Mouse (Mus musculus) midbrain, embryonic 13.5 days (tissue): ENCODE data around the gene Alkbh2. TPM values are rescaled to one million over a fixed set of nuclear protein-coding genes. Genes with fewer than 3 reads are reported as not detected.

Source experiments
- ATAC-seq: fragments of 200-750 bp; cut with Nextera tagmentation; 2 replicates; pipeline ENCODE4 v1.8.0; 2017; ENCODE audit warnings: mild to moderate bottlenecking, moderate TSS enrichment, moderate library complexity
- H3K27ac ChIP-seq: fragments of 300-500 bp; sonication (generic); 2 replicates; pipeline ENCODE4 v1.5.1; 2015; ENCODE audit warnings: inconsistent platforms, mild to moderate bottlenecking, moderate library complexity
- H3K27me3 ChIP-seq: fragments of 300-500 bp; sonication (generic); 2 replicates; pipeline ENCODE4 v1.6.1; 2015; ENCODE audit warnings: mild to moderate bottlenecking, inconsistent platforms
- H3K36me3 ChIP-seq: fragments of 300-500 bp; sonication (generic); 2 replicates; pipeline ENCODE4 v1.6.1; 2015; ENCODE audit warnings: mild to moderate bottlenecking, inconsistent platforms
- H3K4me1 ChIP-seq: fragments of 300-500 bp; sonication (generic); replicated peaks from 2 replicates; pipeline ENCODE4 v1.6.1; 2015; ENCODE audit warnings: inconsistent platforms
- H3K4me2 ChIP-seq: fragments of 300-500 bp; sonication (generic); replicated peaks from 2 replicates; pipeline ENCODE4 v1.6.1; 2015; ENCODE audit warnings: moderate library complexity, mild to moderate bottlenecking, inconsistent platforms
- H3K4me3 ChIP-seq: fragments of 300-500 bp; sonication (generic); replicated peaks from 2 replicates; pipeline ENCODE4 v1.5.1; 2015; ENCODE audit warnings: mild to moderate bottlenecking, inconsistent platforms
- H3K9ac ChIP-seq: fragments of 300-500 bp; sonication (generic); replicated peaks from 2 replicates; pipeline ENCODE4 v1.6.1; 2015; ENCODE audit warnings: mild to moderate bottlenecking, inconsistent platforms
- H3K9me3 ChIP-seq: fragments of 300-500 bp; sonication (generic); 2 replicates; pipeline ENCODE4 v1.6.1; 2016; ENCODE audit warnings: mild to moderate bottlenecking, inconsistent platforms
- WGBS: fragments of 180-500 bp; shearing (Covaris S2); methylation state at CpG from one replicate; pipeline ENCODE4 v1.1.7; 2015; 5-methylcytosine and 5-hydroxymethylcytosine counted together
- polyA plus RNA-seq: library from polyadenylated mRNA; unstranded; fragments of >200 nt; fragmentation: Nextera tagmentation; extraction: Ambion mirVana; gene quantifications from 2 replicates; pipeline ENCODE4 v1.2.1, GENCODE M21; 2015

Alkbh2 gene
- polyA plus RNA-seq, 1 experiment from 2014 or later: 6.0 TPM

DNA sequence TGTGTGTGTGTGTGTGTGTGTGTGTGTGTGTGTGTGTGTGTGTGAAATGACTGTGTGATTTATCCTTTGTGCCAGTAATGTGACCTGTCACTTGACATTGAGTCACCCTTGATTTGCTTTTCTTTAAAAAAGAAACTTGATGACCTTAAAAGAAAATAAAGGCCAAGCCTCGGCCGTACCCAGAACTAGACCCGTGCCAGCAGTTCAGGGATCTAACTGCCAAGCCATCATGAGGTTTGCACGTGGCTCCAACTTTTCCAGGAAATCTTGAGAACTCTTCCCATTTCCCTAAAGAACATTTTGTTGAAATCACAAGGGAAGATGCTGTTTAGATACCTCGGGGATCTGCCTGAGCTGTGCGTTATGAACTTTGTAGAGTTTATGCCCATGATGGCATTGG is 33.4 kb upstream of the Alkbh2 start:
- 88% methylated on average over 6 of the region's 6 CpGs for WGBS
- no peak for ATAC-seq
- no peak overlapping the region for H3K27ac ChIP-seq
- 0 out of 2 replicates have a peak, but pooled peaks cover 4% of the 10 kb centered on the region for H3K27me3 ChIP-seq
- no peaks in the 10 kb centered on the region for H3K9me3 ChIP-seq
- no peaks in the 10 kb centered on the region for H3K36me3 ChIP-seq
- no peak overlapping the region for H3K4me2 ChIP-seq
- no peak overlapping the region for H3K9ac ChIP-seq
- H3K4me3 ChIP-seq: no peak overlapping the region
- H3K4me1 ChIP-seq: no peaks in the 10 kb centered on the region

DNA sequence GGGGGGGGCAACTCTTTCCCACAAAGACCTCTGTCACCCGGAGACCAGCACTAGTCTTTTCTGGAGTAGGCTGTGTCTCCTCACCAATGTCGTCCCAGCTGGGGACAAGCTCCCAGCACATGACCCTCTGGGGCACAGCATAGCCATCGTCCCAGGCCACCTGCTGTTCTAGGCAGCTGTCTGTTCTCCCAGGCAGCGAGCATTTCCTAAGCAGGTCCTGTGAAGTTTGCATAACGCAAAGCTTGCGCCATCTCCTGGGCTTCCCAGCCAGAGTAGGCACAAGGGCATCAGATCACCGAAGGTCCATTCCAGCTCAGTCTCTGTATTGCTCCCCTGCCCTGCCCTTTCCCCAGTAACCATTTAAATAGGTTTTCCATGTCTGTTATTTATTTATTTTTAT is 29.2 kb upstream of the Alkbh2 start:
- 43% methylated on average over 7 of the region's 7 CpGs for WGBS
- H3K4me3 ChIP-seq: no peak overlapping the region
- no peaks in the 10 kb centered on the region for H3K36me3 ChIP-seq
- H3K9me3 ChIP-seq: no peaks in the 10 kb centered on the region
- no peak overlapping the region for H3K27ac ChIP-seq
- no peak for ATAC-seq
- H3K9ac ChIP-seq: no peak overlapping the region
- no peaks in the 10 kb centered on the region for H3K27me3 ChIP-seq
- no peak overlapping the region for H3K4me2 ChIP-seq
- H3K4me1 ChIP-seq: no peaks in the 10 kb centered on the region

DNA sequence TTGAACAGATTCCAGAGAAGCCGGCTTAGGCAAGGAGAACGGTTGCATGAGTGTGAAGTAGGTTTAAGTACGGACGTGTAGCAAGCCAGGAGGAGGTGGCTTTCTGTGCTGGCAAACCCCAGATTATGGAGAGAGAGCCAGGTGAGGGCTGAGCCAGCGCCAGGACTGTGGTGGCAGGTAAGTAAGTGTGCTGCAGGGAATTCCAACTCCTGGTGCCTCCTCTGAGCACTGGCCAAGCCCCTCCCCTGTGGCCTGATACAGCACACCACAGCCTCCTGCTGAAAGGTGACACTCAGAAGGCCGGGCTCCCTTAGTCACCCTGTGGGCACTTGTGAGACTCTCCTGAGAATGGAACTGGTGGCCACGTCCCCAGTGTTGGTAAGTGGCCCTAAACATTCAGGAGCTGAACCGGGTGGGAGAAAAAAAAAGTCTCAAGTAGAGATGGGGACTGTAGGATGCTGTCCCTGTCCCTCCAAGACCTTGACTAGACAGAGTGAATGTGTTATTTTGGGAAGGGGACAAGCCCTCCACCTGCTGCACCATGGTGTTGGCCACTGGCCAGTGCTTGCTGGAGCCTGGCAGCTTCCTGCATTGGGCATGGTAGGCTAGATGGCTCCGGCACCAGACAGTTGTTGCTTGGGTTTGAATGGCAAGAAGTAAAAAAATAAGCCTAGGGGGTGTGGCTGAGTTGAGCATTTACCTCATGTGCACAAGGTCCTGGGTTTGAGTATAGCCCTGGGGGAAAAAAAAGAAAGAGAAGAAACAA is 27.3 kb upstream of the Alkbh2 start:
- 75% methylated on average over 9 of the region's 9 CpGs for WGBS
- no peak for ATAC-seq
- H3K27me3 ChIP-seq: no peaks in the 10 kb centered on the region

GRCm38 (mm10) chr5:114154765-114155164 is 26.7 kb upstream of the Alkbh2 start:
- H3K4me3 ChIP-seq: no peak overlapping the region
- H3K9me3 ChIP-seq: no peaks in the 10 kb centered on the region
- WGBS: 89% methylated on average over 5 of the region's 5 CpGs
- H3K36me3 ChIP-seq: no peaks in the 10 kb centered on the region
- no peak overlapping the region for H3K27ac ChIP-seq
- H3K9ac ChIP-seq: no peak overlapping the region
- H3K27me3 ChIP-seq: no peaks in the 10 kb centered on the region
- ATAC-seq: no peak
- no peak overlapping the region for H3K4me2 ChIP-seq
- H3K4me1 ChIP-seq: no peaks in the 10 kb centered on the region

More for the DNA sequence above, 27.3 kb upstream of the Alkbh2 start:
- no peaks in the 10 kb centered on the region for H3K9me3 ChIP-seq
- no peak overlapping the region for H3K9ac ChIP-seq
- no peak overlapping the region for H3K4me2 ChIP-seq
- no peaks in the 10 kb centered on the region for H3K4me1 ChIP-seq
- no peak overlapping the region for H3K27ac ChIP-seq
- no peaks in the 10 kb centered on the region for H3K36me3 ChIP-seq
- no peak overlapping the region for H3K4me3 ChIP-seq

DNA sequence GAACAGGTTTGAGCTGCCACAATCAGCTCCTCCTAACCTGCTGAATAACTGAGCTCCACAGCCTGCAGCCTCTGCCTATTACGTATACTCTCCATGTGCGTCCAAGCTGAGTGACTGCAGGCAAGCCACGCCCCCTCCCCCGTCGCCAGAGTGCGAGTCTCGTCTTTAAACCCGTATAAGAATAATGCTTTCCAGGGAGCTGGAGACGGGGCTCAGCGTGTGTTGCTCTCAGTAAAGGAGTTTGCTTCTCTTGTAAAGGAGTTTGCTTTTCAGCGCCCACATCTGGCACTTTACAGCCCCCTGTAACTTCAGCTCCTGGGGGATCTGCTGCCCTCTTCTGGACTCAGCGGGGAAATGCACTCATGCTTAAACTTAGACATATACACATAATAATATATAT is 25.5 kb upstream of the Alkbh2 start:
- Histone ChIP-seq H3K4me2 (peak overlapping the region; percentile 31; the same call in 1 of the 2 replicates), H3K4me3 (no peak overlapping the region; the same call in 1 of the 2 replicates), H3K9me3 (no peaks in the 10 kb centered on the region), H3K36me3 (no peaks in the 10 kb centered on the region), H3K4me1 (no peaks in the 10 kb centered on the region), H3K27ac (no peak overlapping the region), H3K27me3 (no peaks in the 10 kb centered on the region), H3K9ac (no peak overlapping the region)
- 5% methylated on average over 12 of the region's 12 CpGs for WGBS
- ATAC-seq: no peak

GRCm38 (mm10) chr5:114152359-114153092 is 24.5 kb upstream of the Alkbh2 start:
- no peak for ATAC-seq
- WGBS: 80% methylated on average over 12 of the region's 12 CpGs
- H3K27ac ChIP-seq: no peak overlapping the region
- no peaks in the 10 kb centered on the region for H3K27me3 ChIP-seq
- no peak overlapping the region for H3K4me2 ChIP-seq
- H3K36me3 ChIP-seq: no peaks in the 10 kb centered on the region
- H3K9ac ChIP-seq: no peak overlapping the region
- no peak overlapping the region for H3K4me3 ChIP-seq
- H3K4me1 ChIP-seq: no peaks in the 10 kb centered on the region
- no peaks in the 10 kb centered on the region for H3K9me3 ChIP-seq

DNA sequence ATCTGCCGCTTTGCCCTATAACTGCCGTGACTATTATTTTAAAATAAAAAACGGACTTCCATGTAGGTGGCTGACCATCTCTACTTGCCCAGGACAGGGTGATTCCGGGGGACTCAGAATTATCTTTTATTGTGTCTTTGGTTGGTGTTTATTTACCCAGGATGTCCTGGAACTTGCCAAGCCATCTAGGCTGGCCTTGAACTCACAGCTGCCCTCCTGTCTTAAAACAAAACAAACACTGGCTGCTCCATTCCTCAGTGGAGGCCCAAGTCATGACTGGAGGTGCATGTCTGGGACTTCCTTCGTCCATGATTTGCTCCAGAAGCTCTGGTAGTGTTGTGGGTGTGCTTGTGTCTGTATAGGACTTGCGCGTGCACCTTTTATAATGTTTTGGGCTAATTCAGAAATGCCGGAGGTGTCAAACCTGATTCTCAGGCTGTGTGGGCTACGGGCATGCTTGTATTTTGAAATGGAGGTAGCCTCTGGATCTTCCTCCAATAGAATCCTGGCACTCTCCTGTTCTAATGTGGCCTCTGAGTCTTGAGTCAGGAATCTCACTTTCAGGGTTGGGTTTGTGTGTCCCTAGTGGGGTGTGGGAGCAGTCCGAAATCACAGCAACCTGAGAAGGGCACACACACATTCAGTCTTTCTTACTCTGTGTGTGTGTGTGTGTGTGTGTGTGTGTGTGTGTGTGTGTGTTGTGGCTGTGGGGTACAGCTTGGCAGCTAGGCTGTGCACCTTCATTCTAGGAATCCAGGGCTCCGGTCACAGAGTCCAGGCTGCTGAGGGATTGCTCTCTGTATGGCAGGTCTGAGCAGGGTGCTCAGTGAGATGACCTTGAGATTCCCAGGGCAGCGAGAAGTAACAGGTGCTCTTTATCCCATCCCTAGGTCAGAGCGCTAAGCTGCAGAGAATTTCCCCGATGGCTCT is 19.3 kb upstream of the Alkbh2 start:
- H3K9ac ChIP-seq: no peak overlapping the region
- no peak for ATAC-seq
- H3K27me3 ChIP-seq: no peaks in the 10 kb centered on the region
- no peaks in the 10 kb centered on the region for H3K36me3 ChIP-seq
- 0 out of 2 replicates have a peak overlapping the region, but pooled peaks have one; percentile 14 for H3K27ac ChIP-seq
- no peaks in the 10 kb centered on the region for H3K9me3 ChIP-seq
- 86% methylated on average over 14 of the region's 14 CpGs for WGBS
- H3K4me1 ChIP-seq: peaks cover 6% of the 10 kb centered on the region; the same call in 1 of the 2 replicates
- no peak overlapping the region for H3K4me3 ChIP-seq
- H3K4me2 ChIP-seq: no peak overlapping the region

DNA sequence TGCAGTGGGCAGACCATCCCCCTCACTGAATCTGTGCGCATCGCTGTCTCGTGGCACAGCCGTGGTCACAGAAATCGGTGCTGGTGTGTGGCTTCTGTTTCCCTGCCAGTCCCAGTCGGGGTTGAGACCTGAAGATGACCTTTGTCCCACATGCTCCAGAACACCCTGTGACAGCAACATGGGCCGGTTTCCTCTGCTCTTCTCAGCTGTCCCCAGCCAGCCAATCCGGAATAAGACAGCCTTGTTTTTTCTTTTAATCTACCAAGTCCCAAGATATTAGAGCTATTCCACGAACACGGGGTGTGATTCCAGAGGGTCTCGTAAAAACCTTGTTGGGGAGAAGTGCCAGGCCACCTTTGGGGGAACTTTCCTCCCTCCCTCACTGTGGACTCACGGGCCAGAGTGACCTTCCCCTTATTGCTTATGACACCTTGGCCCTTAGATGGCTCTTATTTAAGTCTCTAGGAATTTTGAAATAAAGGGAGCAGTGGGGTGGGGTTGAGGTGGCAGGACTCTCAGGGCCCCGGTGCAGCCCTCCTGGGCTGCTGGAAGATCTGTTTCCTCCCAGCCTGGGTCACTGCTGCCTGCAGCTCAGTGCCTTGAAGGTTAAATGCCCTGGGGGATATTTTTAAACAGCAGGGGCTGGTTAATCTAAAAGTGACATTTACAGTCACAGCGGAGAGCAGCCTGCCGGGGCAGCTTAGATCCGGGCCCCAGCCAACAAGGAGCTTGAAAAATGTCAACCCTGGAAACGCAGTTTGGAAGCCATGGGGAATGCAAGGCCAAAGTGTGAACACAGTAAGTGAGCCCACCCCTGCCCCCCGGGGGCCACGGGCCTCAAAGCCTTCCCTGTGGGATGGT is 18.2 kb upstream of the Alkbh2 start, which contains the start of gene Acacb:
Gene Acacb (plus strand): TSS at position 508 of the 861 bp plus-strand sequence.
- H3K9ac ChIP-seq: no peak within 1 kb of the TSS; the same call in 1 of the 2 replicates
- WGBS: 54% methylated on average over 19 of the region's 19 CpGs

GRCm38 (mm10) chr5:114139175-114139574 is 11.2 kb upstream of the Alkbh2 start:
- peaks cover 29% of the 10 kb centered on the region for H3K4me1 ChIP-seq
- WGBS: 24% methylated on average over 9 of the region's 9 CpGs
- H3K27me3 ChIP-seq: no peaks in the 10 kb centered on the region
- ATAC-seq: peak; percentile 85
- H3K27ac ChIP-seq: peak overlapping the region; percentile 78
- no peak overlapping the region for H3K9ac ChIP-seq
- no peak overlapping the region for H3K4me3 ChIP-seq
- no peaks in the 10 kb centered on the region for H3K9me3 ChIP-seq
- peak overlapping the region; percentile 17 for H3K4me2 ChIP-seq
- no peaks in the 10 kb centered on the region for H3K36me3 ChIP-seq

More for the DNA sequence above, 18.2 kb upstream of the Alkbh2 start, which contains the start of gene Acacb:
- no peaks in the 10 kb centered on the region for H3K36me3 ChIP-seq
- H3K4me2 ChIP-seq: no peak within 1 kb of the TSS
- peaks cover 6% of the 10 kb centered on the region; the same call in 1 of the 2 replicates for H3K4me1 ChIP-seq
- ATAC-seq: no peak
- H3K4me3 ChIP-seq: no peak within 1 kb of the TSS
- no peaks in the 10 kb centered on the region for H3K27me3 ChIP-seq
- H3K27ac ChIP-seq: 0 out of 2 replicates have a peak within 1 kb of the TSS, but pooled peaks have one; percentile 14
- H3K9me3 ChIP-seq: no peaks in the 10 kb centered on the region

- Histone ChIP-seq H3K4me2 (peak overlapping the region; percentile 17; the same call in 1 of the 2 replicates), H3K4me1 (peaks cover 29% of the 10 kb centered on the region), H3K9ac (no peak overlapping the region), H3K27ac (peak overlapping the region; percentile 78), H3K27me3 (no peaks in the 10 kb centered on the region), H3K36me3 (no peaks in the 10 kb centered on the region), H3K4me3 (no peak overlapping the region), H3K9me3 (no peaks in the 10 kb centered on the region)
- WGBS: 67% methylated on average over 21 of the region's 21 CpGs
- peak; percentile 55 for ATAC-seq
Measured at GRCm38 (mm10) chr5:114138277-114139164, 10.5 kb upstream of the Alkbh2 start.
